Mouse (Mus musculus) liver, adult 2 months (tissue): Measurements from ENCODE around the gene Scml4. TPM values are rescaled to one million over a fixed set of nuclear protein-coding genes. Genes with fewer than 3 reads are reported as not detected.

ENCODE experiments used
- DNase-seq: peaks from one replicate; pipeline ENCODE4 v3.0.0-alpha.2; 2011; ENCODE audit warnings: low read depth, low spot score; ENCODE audit errors: extremely low read depth
- H3K27ac ChIP-seq: fragments of 200-500 bp; replicated peaks from 2 replicates; pipeline ENCODE4 v1.5.1; 2012; ENCODE audit warnings: low read depth, mild to moderate bottlenecking, control low read depth, inconsistent platforms, low read length; ENCODE audit not compliant: insufficient read depth
- H3K27me3 ChIP-seq: fragments of 200-500 bp; 2 replicates; pipeline ENCODE4 v1.6.1; 2012; ENCODE audit warnings: mild to moderate bottlenecking, moderate library complexity, low read length, inconsistent platforms; ENCODE audit not compliant: control insufficient read depth, insufficient read depth
- H3K36me3 ChIP-seq: fragments of 200-500 bp; 2 replicates; pipeline ENCODE4 v1.6.1; 2012; ENCODE audit warnings: low read length, inconsistent platforms; ENCODE audit not compliant: control insufficient read depth, insufficient read depth
- H3K4me1 ChIP-seq: fragments of 200-500 bp; 2 replicates; pipeline ENCODE4 v1.6.1; 2011; ENCODE audit warnings: low read length; ENCODE audit not compliant: control insufficient read depth, insufficient read depth
- H3K4me3 ChIP-seq: fragments of 200-500 bp; 2 replicates; pipeline ENCODE4 v1.5.1; 2011; ENCODE audit warnings: low read depth, mild to moderate bottlenecking, control low read depth, low read length, moderate library complexity; ENCODE audit not compliant: insufficient read depth
- H3K79me2 ChIP-seq: fragments of 200-500 bp; 2 replicates; pipeline ENCODE4 v1.6.1; 2012; ENCODE audit warnings: inconsistent platforms, mild to moderate bottlenecking, low read length, moderate library complexity; ENCODE audit not compliant: control insufficient read depth, insufficient read depth
- H3K9ac ChIP-seq: fragments of 200-500 bp; 2 replicates; pipeline ENCODE4 v1.6.1; 2012; ENCODE audit warnings: low read depth, mild to moderate bottlenecking, control low read depth, inconsistent platforms, low read length
- CTCF ChIP-seq: fragments of 200-500 bp; IDR thresholded peaks from 2 replicates; pipeline ENCODE4 v1.5.1; 2011; ENCODE audit warnings: low read depth, low read length, control low read depth
- POLR2A ChIP-seq: fragments of 200-500 bp; IDR thresholded peaks from 2 replicates; pipeline ENCODE4 v1.6.1; 2011; ENCODE audit warnings: low read length, control low read depth; ENCODE audit not compliant: insufficient read depth; ENCODE audit errors: extremely low read depth
- WGBS: fragments of 180-500 bp; shearing (Covaris S2); methylation state at CpG from one replicate; pipeline ENCODE4 v1.1.7; 2018; 5-methylcytosine and 5-hydroxymethylcytosine counted together
- polyA plus RNA-seq: library from polyadenylated mRNA; depleted of rRNA; stranded (reverse); fragments of >200 nt; gene quantifications from 2 replicates; pipeline ENCODE4 v1.2.3, GENCODE M21; 2012
- total RNA-seq: library from RNA; depleted of rRNA; stranded (reverse); fragments of >200 nt; gene quantifications from 2 replicates; pipeline ENCODE4 v1.2.3, GENCODE M21; 2014

Scml4 gene
- total and polyA plus RNA-seq, 2 experiments, result 0.28 to 0.50 TPM

GRCm38 (mm10) chr10:42919786-42920185, 59.6 kb downstream of the Scml4 start:
- H3K4me3 ChIP-seq, result no peak overlapping the region
- H3K27me3 ChIP-seq, result no peaks in the 10 kb centered on the region
- H3K36me3 ChIP-seq, result no peaks in the 10 kb centered on the region
- WGBS, result 93% methylated on average over 12 of the region's 12 CpGs
- TF ChIP-seq CTCF (no peak), POLR2A (no peak)
- no peak for DNase-seq
- no peak overlapping the region for H3K27ac ChIP-seq
- no peak overlapping the region for H3K9ac ChIP-seq
- no peaks in the 10 kb centered on the region for H3K79me2 ChIP-seq
- no peaks in the 10 kb centered on the region for H3K4me1 ChIP-seq

GRCm38 (mm10) chr10:42925103-42925866, 65.1 kb downstream of the Scml4 start:
- TF ChIP-seq CTCF, result no peak
- TF ChIP-seq POLR2A, result no peak
- H3K4me3 ChIP-seq, result no peak overlapping the region
- H3K4me1 ChIP-seq, result no peaks in the 10 kb centered on the region
- WGBS, result 76% methylated on average over 22 of the region's 22 CpGs
- H3K27me3 ChIP-seq, result no peaks in the 10 kb centered on the region
- DNase-seq, result no peak
- H3K79me2 ChIP-seq, result no peaks in the 10 kb centered on the region
- H3K9ac ChIP-seq, result no peak overlapping the region
- no peak overlapping the region for H3K27ac ChIP-seq
- H3K36me3 ChIP-seq, result no peaks in the 10 kb centered on the region

- WGBS, result 80% methylated on average over 23 of the region's 23 CpGs
- no peaks in the 10 kb centered on the region for H3K27me3 ChIP-seq
- no peak for DNase-seq
Observed at GRCm38 (mm10) chr10:42930121-42930650, 70.0 kb downstream of the Scml4 start.

GRCm38 (mm10) chr10:42932862-42933480, 72.8 kb downstream of the Scml4 start:
- Histone ChIP-seq H3K79me2 (no peaks in the 10 kb centered on the region), H3K4me1 (no peaks in the 10 kb centered on the region), H3K4me3 (no peak overlapping the region), H3K9ac (no peak overlapping the region), H3K27ac (no peak overlapping the region), H3K36me3 (no peaks in the 10 kb centered on the region), H3K27me3 (no peaks in the 10 kb centered on the region)
- no peak for DNase-seq
- 86% methylated on average over 14 of the region's 14 CpGs for WGBS
- no peak for TF ChIP-seq CTCF
- TF ChIP-seq POLR2A, result no peak

More at GRCm38 (mm10) chr10:42930121-42930650, 70.0 kb downstream of the Scml4 start:
- Histone ChIP-seq H3K36me3 (no peaks in the 10 kb centered on the region), H3K9ac (no peak overlapping the region), H3K4me3 (no peak overlapping the region), H3K79me2 (no peaks in the 10 kb centered on the region), H3K4me1 (no peaks in the 10 kb centered on the region), H3K27ac (no peak overlapping the region)
- TF ChIP-seq POLR2A, result no peak
- TF ChIP-seq CTCF, result no peak

GRCm38 (mm10) chr10:42934672-42935071, 74.5 kb downstream of the Scml4 start:
- no peaks in the 10 kb centered on the region for H3K27me3 ChIP-seq
- no peak for DNase-seq
- no peaks in the 10 kb centered on the region for H3K36me3 ChIP-seq
- H3K79me2 ChIP-seq, result no peaks in the 10 kb centered on the region
- no peak overlapping the region for H3K27ac ChIP-seq
- no peak overlapping the region for H3K4me3 ChIP-seq
- no peak overlapping the region for H3K9ac ChIP-seq
- no peaks in the 10 kb centered on the region for H3K4me1 ChIP-seq
- 67% methylated on average over 8 of the region's 8 CpGs for WGBS
- TF ChIP-seq CTCF, result no peak
- TF ChIP-seq POLR2A, result no peak

GRCm38 (mm10) chr10:42936205-42936604, 76.0 kb downstream of the Scml4 start:
- no peak overlapping the region for H3K4me3 ChIP-seq
- H3K27me3 ChIP-seq, result no peaks in the 10 kb centered on the region
- DNase-seq, result no peak
- H3K79me2 ChIP-seq, result no peaks in the 10 kb centered on the region
- no peaks in the 10 kb centered on the region for H3K4me1 ChIP-seq
- no peak overlapping the region for H3K9ac ChIP-seq
- H3K36me3 ChIP-seq, result no peaks in the 10 kb centered on the region
- no peak for TF ChIP-seq CTCF
- TF ChIP-seq POLR2A, result no peak
- no peak overlapping the region for H3K27ac ChIP-seq
